21 mouse cellular contexts compared by ENCODE assay signal in the genomic region with DNA sequence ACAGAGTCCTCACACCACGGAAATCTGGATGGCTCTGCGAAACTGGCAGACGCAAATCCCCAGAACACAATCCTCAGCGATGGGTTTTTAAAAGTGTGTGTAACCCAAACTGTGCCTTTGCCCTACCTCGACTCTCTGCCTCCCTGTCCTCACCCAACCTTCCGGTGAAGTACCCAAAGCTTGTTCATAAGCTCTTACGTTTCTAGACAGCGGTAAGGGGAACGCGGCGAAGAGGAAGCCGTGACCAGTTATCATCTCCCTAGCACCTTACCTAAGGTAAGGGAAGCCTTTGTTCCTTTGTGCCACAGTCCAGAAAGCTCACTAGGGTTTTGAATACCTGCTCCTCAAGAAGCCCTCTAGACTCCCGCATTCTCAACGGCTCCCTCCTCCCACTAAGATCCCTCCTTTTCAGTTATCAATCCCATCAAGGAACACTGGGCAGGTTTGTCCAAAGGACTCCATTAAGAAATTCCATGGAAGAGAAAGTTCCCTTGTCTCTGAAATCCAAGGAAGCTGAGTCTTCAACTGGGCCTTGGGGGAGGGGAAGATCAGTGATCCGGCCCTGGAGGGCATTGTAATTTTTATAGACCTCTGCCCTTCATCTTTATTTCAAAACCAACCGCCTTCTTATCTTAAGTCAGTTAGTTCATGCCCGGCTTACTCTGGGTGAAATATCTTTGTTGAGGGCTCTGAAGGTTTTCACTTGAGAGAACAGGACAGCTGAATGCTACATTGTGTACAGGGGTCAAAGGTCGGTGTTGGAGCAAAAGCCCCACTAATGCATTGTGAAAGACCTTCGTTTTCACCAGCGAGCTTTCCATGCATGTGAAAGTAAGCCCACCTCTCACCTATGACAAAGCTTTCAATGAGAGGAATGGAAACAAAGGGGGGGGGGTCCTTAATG.
DNase-seq lines count a peak whose midpoint lies in the region; ATAC-seq and TF ChIP-seq lines count a peak whose summit lies in the region.
"Had no signal": no experiment of that assay in that cellular context is flagged by ENCODE, and none has a peak within 500 bp of the region (broad histone marks: within the 10 kb centered on the region; RNA-seq: fewer than 3 reads in every experiment).

No protein-coding gene starts in this region.

- no peak overlapping the region for H3K9ac ChIP-seq in forebrain, embryonic 11.5 days (ENCODE audit: low read length)
- H3K9ac ChIP-seq in forebrain, postnatal 0 days = no peak overlapping the region
- H3K9ac ChIP-seq in midbrain, embryonic 15.5 days = no peak overlapping the region
- H3K9ac ChIP-seq in embryonic facial prominence, embryonic 14.5 days (ENCODE audit: low read depth, low read length) = no peak overlapping the region
- H3K9ac ChIP-seq: hindbrain, embryonic 12.5 days; limb, embryonic 15.5 days; lung, embryonic 14.5 days; midbrain, embryonic 13.5 days had no signal

- TF ChIP-seq CTCF in forebrain, postnatal 0 days (IDR thresholded peaks at IDR 0.05; ENCODE audit: low read depth) = no peak
- no peak for TF ChIP-seq CTCF in small intestine, adult 2 months (IDR thresholded peaks at IDR 0.05; ENCODE audit: extremely low read depth, insufficient read length, insufficient replicate concordance, low read depth, low read length)

- H3K27me3 ChIP-seq in forebrain, embryonic 11.5 days (ENCODE audit: control insufficient read depth, insufficient read depth, low read length) = no peaks in the 10 kb centered on the region
- H3K27me3 ChIP-seq in forebrain, postnatal 0 days (ENCODE audit: insufficient read depth, low read length) = no peaks in the 10 kb centered on the region
- H3K27me3 ChIP-seq in midbrain, embryonic 10.5 days (ENCODE audit: low read depth, poor library complexity, severe bottlenecking) = peaks cover 44% of the 10 kb centered on the region
- no peaks in the 10 kb centered on the region for H3K27me3 ChIP-seq in midbrain, embryonic 15.5 days (replicated peaks)
- H3K27me3 ChIP-seq in embryonic facial prominence, embryonic 14.5 days (replicated peaks; ENCODE audit: control insufficient read depth, insufficient read depth, low read length) = no peaks in the 10 kb centered on the region
- no peaks in the 10 kb centered on the region for H3K27me3 ChIP-seq in small intestine, adult 2 months (ENCODE audit: control insufficient read depth, insufficient read depth, low read length)
- H3K27me3 ChIP-seq: hindbrain, embryonic 12.5 days; limb, embryonic 15.5 days; midbrain, embryonic 13.5 days had no signal

- WGBS in forebrain, embryonic 11.5 days = 24% methylated on average over 20 of the region's 20 CpGs
- 31% methylated on average over 20 of the region's 20 CpGs for WGBS in forebrain, postnatal 0 days
- WGBS in midbrain, embryonic 10.5 days = 36% methylated on average over 20 of the region's 20 CpGs
- WGBS in midbrain, embryonic 15.5 days = 27% methylated on average over 20 of the region's 20 CpGs
- 56% methylated on average over 20 of the region's 20 CpGs for WGBS in embryonic facial prominence, embryonic 14.5 days
- 34% methylated on average over 20 of the region's 20 CpGs for WGBS in small intestine, adult 2 months

- H3K27ac ChIP-seq in forebrain, embryonic 11.5 days (ENCODE audit: low read depth, low read length) = no peak overlapping the region
- H3K27ac ChIP-seq in forebrain, postnatal 0 days (ENCODE audit: low read depth, low read length) = no peak overlapping the region
- H3K27ac ChIP-seq in midbrain, embryonic 10.5 days (replicated peaks) = peak overlapping the region; percentile 70
- no peak overlapping the region for H3K27ac ChIP-seq in midbrain, embryonic 15.5 days
- H3K27ac ChIP-seq in embryonic facial prominence, embryonic 14.5 days (replicated peaks; ENCODE audit: low read depth, low read length) = no peak overlapping the region
- H3K27ac ChIP-seq in small intestine, adult 2 months (ENCODE audit: insufficient read depth, low read depth, low read length) = peak overlapping the region; percentile 22; the same call in 1 of the 2 replicates
- H3K27ac ChIP-seq: heart, adult 2 months; hindbrain, embryonic 12.5 days; limb, embryonic 15.5 days; midbrain, embryonic 13.5 days had no signal

- H3K4me2 ChIP-seq in forebrain, embryonic 11.5 days (ENCODE audit: low read depth, low read length, severe bottlenecking) = peak overlapping the region; percentile 27; the same call in 1 of the 2 replicates
- H3K4me2 ChIP-seq in forebrain, postnatal 0 days (ENCODE audit: low read depth) = no peak overlapping the region
- no peak overlapping the region for H3K4me2 ChIP-seq in midbrain, embryonic 15.5 days
- H3K4me2 ChIP-seq in embryonic facial prominence, embryonic 14.5 days (ENCODE audit: low read depth, low read length) = no peak overlapping the region
- H3K4me2 ChIP-seq: hindbrain, embryonic 12.5 days; limb, embryonic 15.5 days; lung, embryonic 14.5 days; midbrain, embryonic 13.5 days had no signal

- H3K4me1 ChIP-seq in forebrain, embryonic 11.5 days (replicated peaks; ENCODE audit: control insufficient read depth, insufficient read depth, low read length) = peaks cover 24% of the 10 kb centered on the region
- H3K4me1 ChIP-seq in forebrain, postnatal 0 days (ENCODE audit: insufficient read depth) = no peaks in the 10 kb centered on the region; the same call in none of the 2 replicates
- H3K4me1 ChIP-seq in midbrain, embryonic 10.5 days = peaks cover 77% of the 10 kb centered on the region
- peaks cover 12% of the 10 kb centered on the region for H3K4me1 ChIP-seq in midbrain, embryonic 15.5 days
- H3K4me1 ChIP-seq in embryonic facial prominence, embryonic 14.5 days (ENCODE audit: control insufficient read depth, insufficient read depth, low read length) = peaks cover 10% of the 10 kb centered on the region; the same call in 1 of the 2 replicates
- peaks cover 8% of the 10 kb centered on the region; the same call in 1 of the 2 replicates for H3K4me1 ChIP-seq in small intestine, adult 2 months (ENCODE audit: control insufficient read depth, insufficient read depth, insufficient read length, low read length)

- no peak for TF ChIP-seq POLR2A in small intestine, adult 2 months (IDR thresholded peaks at IDR 0.05; ENCODE audit: low read depth, low read length)

- DNase-seq in forebrain, embryonic 11.5 days (ENCODE audit: low spot score) = no peak
- no peak for DNase-seq in forebrain, postnatal 0 days
- DNase-seq in midbrain, embryonic 10.5 days (ENCODE audit: low spot score) = peak; percentile 75
- peak; percentile 56 for DNase-seq in embryonic facial prominence, embryonic 14.5 days (ENCODE audit: low spot score)
- no peak for DNase-seq in cerebellum, postnatal 25 days
- DNase-seq in right cerebral cortex, postnatal 36 days (ENCODE audit: low spot score in 2 of 2) = no peak
- DNase-seq: adrenal gland, postnatal 10 days; cerebellum, adult 11-12 months; gastrocnemius, postnatal 14 days; heart, adult 2 months; kidney, adult 11 months; kidney, postnatal 25 days; layer of hippocampus, adult 9-11 months; lung, embryonic 14.5 days; lung, postnatal 4 days; right cerebral cortex, postnatal 4 days had no signal

- no peaks in the 10 kb centered on the region for H3K36me3 ChIP-seq in forebrain, embryonic 11.5 days (ENCODE audit: control insufficient read depth, insufficient read depth, low read length)
- 0 out of 2 replicates have a peak, but pooled peaks cover 6% of the 10 kb centered on the region for H3K36me3 ChIP-seq in forebrain, postnatal 0 days (ENCODE audit: insufficient read depth)
- peaks cover 3% of the 10 kb centered on the region; the same call in 1 of the 2 replicates for H3K36me3 ChIP-seq in midbrain, embryonic 10.5 days
- no peaks in the 10 kb centered on the region for H3K36me3 ChIP-seq in midbrain, embryonic 15.5 days (replicated peaks)
- no peaks in the 10 kb centered on the region for H3K36me3 ChIP-seq in embryonic facial prominence, embryonic 14.5 days (ENCODE audit: control insufficient read depth, insufficient read depth, low read length)
- no peaks in the 10 kb centered on the region for H3K36me3 ChIP-seq in small intestine, adult 2 months (ENCODE audit: control insufficient read depth, insufficient read depth, low read length)
- H3K36me3 ChIP-seq: hindbrain, embryonic 12.5 days; limb, embryonic 15.5 days; midbrain, embryonic 13.5 days had no signal

- no peaks in the 10 kb centered on the region for H3K9me3 ChIP-seq in forebrain, embryonic 11.5 days (ENCODE audit: control insufficient read depth, low read length)
- H3K9me3 ChIP-seq in forebrain, postnatal 0 days (ENCODE audit: low read length) = no peaks in the 10 kb centered on the region
- H3K9me3 ChIP-seq in midbrain, embryonic 10.5 days (replicated peaks) = no peaks in the 10 kb centered on the region
- H3K9me3 ChIP-seq in midbrain, embryonic 15.5 days = no peaks in the 10 kb centered on the region
- H3K9me3 ChIP-seq in embryonic facial prominence, embryonic 14.5 days (ENCODE audit: control insufficient read depth, low read length) = no peaks in the 10 kb centered on the region
- H3K9me3 ChIP-seq: hindbrain, embryonic 12.5 days; limb, embryonic 15.5 days; midbrain, embryonic 13.5 days had no signal

- H3K4me3 ChIP-seq in forebrain, embryonic 11.5 days (ENCODE audit: low read depth, low read length) = no peak overlapping the region
- no peak overlapping the region for H3K4me3 ChIP-seq in forebrain, postnatal 0 days (ENCODE audit: low read depth, low read length)
- peak overlapping the region; percentile 26; the same call in 1 of the 2 replicates for H3K4me3 ChIP-seq in midbrain, embryonic 10.5 days
- H3K4me3 ChIP-seq in midbrain, embryonic 15.5 days = no peak overlapping the region
- no peak overlapping the region for H3K4me3 ChIP-seq in embryonic facial prominence, embryonic 14.5 days (ENCODE audit: low read depth, low read length)
- no peak overlapping the region for H3K4me3 ChIP-seq in small intestine, adult 2 months (ENCODE audit: low read depth, low read length)
- H3K4me3 ChIP-seq: heart, adult 2 months; hindbrain, embryonic 12.5 days; limb, embryonic 15.5 days; midbrain, embryonic 13.5 days had no signal

- no peak for ATAC-seq in forebrain, embryonic 11.5 days (replicated peaks; ENCODE audit: low FRiP score)
- no peak for ATAC-seq in forebrain, postnatal 0 days
- no peak for ATAC-seq in midbrain, embryonic 15.5 days (replicated peaks)
- ATAC-seq in embryonic facial prominence, embryonic 14.5 days (ENCODE audit: low read depth) = no peak
- ATAC-seq: midbrain, embryonic 13.5 days had no signal

Comparison
In these comparisons a context has a peak if more than half of its experiments do, and no peak if none do; other contexts are left out.
1. H3K27ac ChIP-seq: peak in midbrain, embryonic 10.5 days (single experiment) and small intestine, adult 2 months (single experiment); none in forebrain, embryonic 11.5 days (single experiment), forebrain, postnatal 0 days (single experiment), midbrain, embryonic 15.5 days (single experiment) and embryonic facial prominence, embryonic 14.5 days (single experiment).
2. DNase-seq: peak in midbrain, embryonic 10.5 days (single experiment) and embryonic facial prominence, embryonic 14.5 days (single experiment); none in forebrain, embryonic 11.5 days (single experiment), forebrain, postnatal 0 days (single experiment), cerebellum, postnatal 25 days (0 of 2) and right cerebral cortex, postnatal 36 days (0 of 2).